Mouse (Mus musculus) kidney, adult 9 months (tissue): ENCODE measurements at regions not wholly inside any gene's neighbourhood (a gene's known extent, or its start where the extent isn't known, plus 50 kb on each side); places are given as distances from the start of the nearest gene placed in this dataset.

Experiments used
- DNase-seq: peaks from one replicate; pipeline ENCODE4 v3.0.0; 2022

DNA sequence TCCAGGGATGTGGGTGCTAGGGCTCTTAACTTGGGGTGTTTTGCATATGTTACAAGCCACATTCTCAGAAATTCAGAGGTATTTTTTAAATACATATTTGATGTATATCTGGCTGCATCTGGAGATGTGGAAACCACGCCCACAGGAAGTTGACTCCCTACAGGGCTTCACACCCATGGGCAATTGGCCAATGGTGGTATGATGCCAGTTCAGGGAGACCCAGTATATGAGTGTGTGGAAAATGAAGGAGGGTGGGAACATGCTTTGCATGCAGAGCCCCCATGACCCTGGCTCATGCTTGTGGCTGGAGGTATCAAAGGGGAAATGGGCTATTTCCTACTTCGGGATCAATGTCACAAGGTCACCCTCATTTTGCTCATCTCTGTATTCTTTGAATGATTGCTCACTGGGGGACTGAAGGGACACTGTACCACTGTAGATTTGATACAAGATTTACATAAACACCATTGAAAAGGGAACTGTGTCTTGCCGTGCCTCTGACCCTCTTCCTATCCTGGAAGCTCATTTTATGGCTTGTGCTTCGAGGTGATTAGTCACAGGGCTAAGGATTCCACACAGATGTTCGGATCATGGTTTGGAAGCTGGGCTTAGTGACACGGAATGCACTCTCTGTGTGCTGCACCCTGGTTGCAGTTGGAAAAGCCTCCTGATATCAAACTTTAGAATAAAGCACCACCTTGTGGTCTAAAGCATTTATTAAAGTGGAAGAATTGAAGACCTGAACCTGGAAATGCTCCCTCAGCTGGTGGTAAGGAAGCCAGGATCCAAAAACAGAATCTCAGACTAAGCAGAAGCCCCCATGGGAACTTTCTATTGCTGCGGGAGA is 56.8 kb upstream of the Edn1 start:
- DNase-seq, result peak; percentile 69

DNA sequence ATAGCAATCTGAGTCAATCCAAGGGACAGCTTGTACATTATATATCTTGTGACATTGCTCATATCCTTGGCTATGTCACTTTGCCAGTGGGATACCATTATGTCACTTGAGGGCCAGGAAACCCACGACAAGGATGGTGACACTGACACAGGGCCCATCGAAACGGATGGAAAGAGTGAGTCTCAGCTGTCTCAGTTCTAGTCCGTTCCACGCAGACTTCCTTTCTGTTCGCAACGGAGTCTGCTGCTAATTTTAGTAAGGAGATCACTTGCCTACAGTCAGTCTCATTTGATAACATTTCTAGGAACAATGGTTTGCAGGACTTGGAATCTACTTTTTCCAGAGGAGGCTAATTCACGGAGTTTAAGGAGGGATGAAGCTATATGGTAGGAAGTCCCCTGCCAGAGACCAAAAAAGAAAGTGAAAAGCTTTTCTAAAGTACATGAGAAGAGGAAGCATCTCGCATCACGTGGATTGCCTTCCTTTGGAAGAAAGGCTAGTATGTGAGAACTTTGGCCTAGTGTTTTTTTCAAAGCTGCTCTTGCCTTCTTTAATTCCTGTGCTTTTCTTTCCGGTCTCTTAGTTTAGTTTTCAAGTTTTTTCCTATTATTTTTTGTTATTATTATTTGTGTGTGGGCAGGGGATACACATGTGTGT is 55.4 kb upstream of the Edn1 start:
- no peak for DNase-seq
